Mouse (Mus musculus) midbrain, embryonic 16.5 days (tissue): ENCODE measurements around the gene Ctnna3. TPM values are rescaled to one million over a fixed set of nuclear protein-coding genes. Genes with fewer than 3 reads are reported as not detected.

Experiments
- ATAC-seq: fragments of 200-750 bp; cut with Nextera tagmentation; 2 replicates; pipeline ENCODE4 v1.8.0; 2017; ENCODE audit warnings: moderate TSS enrichment
- H3K27ac ChIP-seq: fragments of 300-500 bp; sonication (generic); 2 replicates; pipeline ENCODE4 v1.5.1; 2014; ENCODE audit warnings: mild to moderate bottlenecking, low read length, mixed read lengths
- H3K27me3 ChIP-seq: fragments of 300-500 bp; sonication (generic); 2 replicates; pipeline ENCODE4 v1.6.1; 2014; ENCODE audit warnings: low read depth, low read length, mixed read lengths; ENCODE audit not compliant: control insufficient read depth, insufficient read depth
- H3K36me3 ChIP-seq: fragments of 300-500 bp; sonication (generic); 2 replicates; pipeline ENCODE4 v1.6.1; 2014; ENCODE audit warnings: mild to moderate bottlenecking, low read length, moderate library complexity, mixed read lengths; ENCODE audit not compliant: control insufficient read depth, insufficient read depth
- H3K4me1 ChIP-seq: fragments of 300-500 bp; sonication (generic); 2 replicates; pipeline ENCODE4 v1.6.1; 2014; ENCODE audit warnings: mild to moderate bottlenecking, low read length, mixed read lengths; ENCODE audit not compliant: control insufficient read depth, insufficient read depth
- H3K4me2 ChIP-seq: fragments of 300-500 bp; sonication (generic); 2 replicates; pipeline ENCODE4 v1.6.1; 2014; ENCODE audit warnings: mild to moderate bottlenecking, low read length, mixed read lengths
- H3K4me3 ChIP-seq: fragments of 300-500 bp; sonication (generic); 2 replicates; pipeline ENCODE4 v1.5.1; 2014; ENCODE audit warnings: low read depth, mild to moderate bottlenecking, low read length, moderate library complexity, mixed read lengths
- H3K9ac ChIP-seq: fragments of 300-500 bp; sonication (generic); 2 replicates; pipeline ENCODE4 v1.6.1; 2014; ENCODE audit warnings: low read depth, low read length, mixed read lengths
- H3K9me3 ChIP-seq: fragments of 300-500 bp; sonication (generic); replicated peaks from 2 replicates; pipeline ENCODE4 v1.6.1; 2014; ENCODE audit warnings: mild to moderate bottlenecking, low read length, mixed read lengths; ENCODE audit not compliant: control insufficient read depth, poor library complexity, severe bottlenecking
- WGBS: fragments of 180-500 bp; shearing (Covaris S2); extraction: QIAGEN DNeasy Blood & Tissue Kit; methylation state at CpG from one replicate; pipeline ENCODE4 v1.1.7; 2014; 5-methylcytosine and 5-hydroxymethylcytosine counted together
- polyA plus RNA-seq: library from polyadenylated mRNA; unstranded; fragments of >200 nt; fragmentation: Nextera tagmentation; extraction: Ambion mirVana; gene quantifications from 2 replicates; pipeline ENCODE4 v1.2.1, GENCODE M21; 2015

The Ctnna3 gene
- polyA plus RNA-seq, 1 experiment from 2014 or later = 0.98 TPM

- H3K4me2 ChIP-seq = peak overlapping the region; percentile 61
- no peaks in the 10 kb centered on the region for H3K27me3 ChIP-seq
- ATAC-seq = no peak
- peaks cover 6% of the 10 kb centered on the region for H3K4me1 ChIP-seq
- H3K27ac ChIP-seq = peak overlapping the region; percentile 18; the same call in 1 of the 2 replicates
- H3K9ac ChIP-seq = peak overlapping the region; percentile 54
- no peaks in the 10 kb centered on the region for H3K9me3 ChIP-seq
- no peaks in the 10 kb centered on the region for H3K36me3 ChIP-seq
- WGBS = 51% methylated on average over 16 of the region's 16 CpGs
- peak overlapping the region; percentile 49 for H3K4me3 ChIP-seq
Measured at GRCm38 (mm10) chr10:64086183-64086566, 656.3 kb downstream of the Ctnna3 start.

GRCm38 (mm10) chr10:64086567-64087391, 656.9 kb downstream of the Ctnna3 start:
- Histone ChIP-seq H3K27me3 (no peaks in the 10 kb centered on the region), H3K27ac (peak overlapping the region; percentile 18; the same call in 1 of the 2 replicates), H3K4me3 (peak overlapping the region; percentile 49), H3K36me3 (no peaks in the 10 kb centered on the region), H3K4me1 (peaks cover 6% of the 10 kb centered on the region), H3K9me3 (no peaks in the 10 kb centered on the region), H3K4me2 (peak overlapping the region; percentile 61), H3K9ac (peak overlapping the region; percentile 54)
- ATAC-seq = no peak
- 3% methylated on average over 12 of the region's 12 CpGs for WGBS

GRCm38 (mm10) chr10:64087521-64087920, 657.6 kb downstream of the Ctnna3 start:
- no peaks in the 10 kb centered on the region for H3K27me3 ChIP-seq
- H3K27ac ChIP-seq = peak overlapping the region; percentile 43; the same call in 1 of the 2 replicates

DNA sequence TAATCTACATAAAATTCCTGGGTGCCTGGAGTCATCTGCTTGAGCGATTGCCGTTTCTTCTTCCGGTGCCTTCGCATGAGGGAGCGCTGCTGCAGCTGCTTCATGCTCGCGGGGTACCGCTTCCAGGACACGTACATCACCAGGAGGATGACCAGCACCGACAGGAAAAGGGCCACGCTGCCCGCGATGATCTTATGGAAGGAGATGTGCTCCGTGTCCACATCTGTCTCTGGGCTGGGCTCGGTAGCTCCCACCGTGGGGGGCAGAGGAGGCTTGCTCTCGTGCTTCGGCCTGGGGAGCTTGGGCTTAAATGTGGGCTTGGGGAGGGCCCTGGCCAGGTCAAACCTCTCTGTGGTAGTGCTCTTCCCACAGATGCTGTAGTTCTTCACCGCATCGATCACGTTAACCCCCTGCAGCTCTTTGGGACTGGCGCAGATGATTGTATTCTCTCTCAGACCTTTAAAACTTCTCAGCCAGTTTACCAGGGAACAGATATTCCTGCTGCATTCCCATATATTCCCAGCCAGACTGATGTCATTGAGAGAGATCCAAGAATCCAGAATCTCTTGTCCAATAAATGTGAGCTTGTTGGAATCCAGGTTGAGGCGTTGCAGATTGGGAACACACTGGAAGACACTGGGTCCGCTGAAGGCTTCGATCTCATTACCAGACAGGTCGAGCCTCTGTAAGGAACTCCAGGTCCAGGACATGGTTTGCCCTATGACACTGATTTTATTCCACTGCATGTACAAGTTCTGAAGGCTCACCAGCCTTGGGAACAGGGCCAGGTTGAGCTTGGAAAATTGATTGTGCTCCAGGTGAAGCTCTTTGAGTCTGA, 658.3 kb downstream of the Ctnna3 start:
- Histone ChIP-seq H3K4me2 (peak overlapping the region; percentile 61), H3K4me1 (peaks cover 6% of the 10 kb centered on the region), H3K9ac (peak overlapping the region; percentile 64), H3K9me3 (no peaks in the 10 kb centered on the region), H3K27me3 (no peaks in the 10 kb centered on the region), H3K27ac (peak overlapping the region; percentile 43; the same call in 1 of the 2 replicates), H3K4me3 (peak overlapping the region; percentile 49), H3K36me3 (no peaks in the 10 kb centered on the region)
- no peak for ATAC-seq
- 2% methylated on average over 26 of the region's 26 CpGs for WGBS

More at GRCm38 (mm10) chr10:64087521-64087920, 657.6 kb downstream of the Ctnna3 start:
- H3K9me3 ChIP-seq = no peaks in the 10 kb centered on the region
- H3K36me3 ChIP-seq = no peaks in the 10 kb centered on the region
- H3K9ac ChIP-seq = peak overlapping the region; percentile 64
- peak overlapping the region; percentile 61 for H3K4me2 ChIP-seq
- ATAC-seq = no peak
- H3K4me1 ChIP-seq = peaks cover 6% of the 10 kb centered on the region
- under 1% methylated on average over 12 of the region's 12 CpGs for WGBS
- H3K4me3 ChIP-seq = peak overlapping the region; percentile 49

- 18% methylated on average over 19 of the region's 19 CpGs for WGBS
- peak overlapping the region; percentile 64 for H3K9ac ChIP-seq
- H3K36me3 ChIP-seq = no peaks in the 10 kb centered on the region
- peaks cover 1% of the 10 kb centered on the region; the same call in 1 of the 2 replicates for H3K4me1 ChIP-seq
- H3K4me2 ChIP-seq = peak overlapping the region; percentile 61
- no peaks in the 10 kb centered on the region for H3K27me3 ChIP-seq
- peak overlapping the region; percentile 49 for H3K4me3 ChIP-seq
- H3K27ac ChIP-seq = peak overlapping the region; percentile 5; the same call in 1 of the 2 replicates
- ATAC-seq = no peak
- H3K9me3 ChIP-seq = no peaks in the 10 kb centered on the region
Measured at GRCm38 (mm10) chr10:64088774-64089460, 659.0 kb downstream of the Ctnna3 start.

DNA sequence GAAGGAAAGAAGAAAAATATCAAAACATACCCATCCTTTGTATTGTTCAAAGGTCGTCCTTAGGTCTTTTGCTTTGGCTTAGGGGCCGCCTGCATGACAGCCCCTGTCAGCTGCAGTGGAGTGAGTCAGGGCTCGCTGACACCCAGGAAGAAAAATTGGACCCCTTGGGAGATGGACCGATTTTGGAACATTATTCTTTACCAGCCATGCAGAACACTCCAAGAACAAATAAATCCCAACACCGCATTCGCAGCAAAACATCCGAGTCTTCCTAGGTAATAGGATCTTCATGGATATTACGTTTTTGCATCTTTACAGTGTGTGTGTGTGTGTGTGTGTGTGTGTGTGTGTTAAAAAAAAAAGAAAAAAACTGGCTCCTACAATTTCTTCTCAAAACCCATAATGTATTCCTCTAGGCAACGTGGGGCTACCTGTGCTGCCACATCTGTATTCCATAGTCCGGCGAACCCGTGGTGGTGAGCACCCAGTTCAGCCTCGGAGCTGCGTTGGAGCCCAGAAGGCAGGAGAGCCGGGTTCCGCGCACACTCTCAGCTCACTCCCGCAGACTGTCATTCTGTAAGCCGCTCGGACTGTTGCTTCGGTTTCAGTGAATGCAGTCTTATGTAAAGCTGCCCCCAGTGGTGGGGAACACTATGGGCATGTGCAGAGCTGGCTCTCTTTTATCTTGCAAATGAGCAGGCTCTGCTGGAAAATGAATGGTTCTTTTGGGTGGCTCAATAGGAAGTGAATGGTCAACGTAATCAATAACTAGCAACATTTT, 660.0 kb downstream of the Ctnna3 start, which contains the start of gene Lrrtm3:
TSS of gene Lrrtm3 (minus strand) at position 598 of the 781 bp plus-strand sequence.
- peak; percentile 95 for ATAC-seq
- Histone ChIP-seq H3K9me3 (no peaks in the 10 kb centered on the region), H3K4me2 (peak within 1 kb of the TSS; percentile 77), H3K27me3 (no peaks in the 10 kb centered on the region), H3K36me3 (no peaks in the 10 kb centered on the region), H3K4me3 (peak within 1 kb of the TSS; percentile 50), H3K9ac (peak within 1 kb of the TSS; percentile 70), H3K27ac (no peak within 1 kb of the TSS; the same call in none of the 2 replicates), H3K4me1 (no peaks in the 10 kb centered on the region)
- WGBS = under 1% methylated on average over 22 of the region's 22 CpGs

GRCm38 (mm10) chr10:64096532-64096931, 666.6 kb downstream of the Ctnna3 start:
- Histone ChIP-seq H3K4me3 (no peak overlapping the region), H3K27me3 (no peaks in the 10 kb centered on the region), H3K4me1 (no peaks in the 10 kb centered on the region), H3K4me2 (no peak overlapping the region), H3K36me3 (no peaks in the 10 kb centered on the region), H3K27ac (no peak overlapping the region), H3K9me3 (no peaks in the 10 kb centered on the region), H3K9ac (no peak overlapping the region)
- no peak for ATAC-seq
- WGBS = 97% methylated on average over 1 of the region's 1 CpGs

DNA sequence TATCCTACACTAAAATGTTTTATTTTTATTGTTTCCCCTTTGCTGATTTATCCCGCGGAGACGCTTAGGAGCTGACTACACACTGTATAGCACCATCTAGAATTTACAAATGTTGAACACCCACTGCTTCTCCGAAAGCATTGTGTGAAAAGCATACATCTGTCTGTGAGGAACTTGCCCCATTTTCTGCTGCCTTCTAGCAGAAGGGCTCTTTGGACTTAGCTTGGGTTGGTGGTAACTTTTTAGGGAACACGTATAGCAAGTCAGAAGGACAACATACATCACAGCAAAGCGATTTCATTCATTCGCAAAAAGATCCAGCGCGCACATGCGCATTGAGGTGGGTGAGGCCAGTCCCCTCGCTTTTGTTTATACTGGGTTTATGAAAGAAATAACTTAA, 685.3 kb downstream of the Ctnna3 start:
- no peak for ATAC-seq
- Histone ChIP-seq H3K4me1 (no peaks in the 10 kb centered on the region), H3K4me2 (no peak overlapping the region), H3K27me3 (no peaks in the 10 kb centered on the region), H3K9me3 (no peaks in the 10 kb centered on the region), H3K4me3 (no peak overlapping the region), H3K36me3 (no peaks in the 10 kb centered on the region), H3K27ac (no peak overlapping the region), H3K9ac (no peak overlapping the region)
- 95% methylated on average over 11 of the region's 11 CpGs for WGBS
